Mouse (Mus musculus): ENCODE measurements around the gene Pde10a.

- TF ChIP-seq CTCF (IDR thresholded peaks at IDR 0.05) = no peak
- TF ChIP-seq POLR2A (IDR thresholded peaks at IDR 0.05; ENCODE audit: insufficient read depth, low read depth, low read length) = no peak
- TF ChIP-seq EP300 (IDR thresholded peaks at IDR 0.05; ENCODE audit: insufficient read depth, low read depth, low read length) = no peak
These were observed 255.9 kb downstream of the Pde10a start for GRCm38 (mm10) chr17:8781040-8781439.
